ENCODE assay signal across 9 mouse cellular contexts in genomic region chr16:74801296-74801695, GRCm38 (mm10).
DNase-seq lines count a peak whose midpoint lies in the region; ATAC-seq and TF ChIP-seq lines count a peak whose summit lies in the region.
"Had no signal": no experiment of that assay in that cellular context is flagged by ENCODE, and none has a peak within 500 bp of the region (broad histone marks: within the 10 kb centered on the region; RNA-seq: fewer than 3 reads in every experiment).

No protein-coding gene starts in this region.

- H3K4me3 ChIP-seq in forebrain, postnatal 0 days (ENCODE audit: low read depth, low read length): no peak overlapping the region
- no peak overlapping the region for H3K4me3 ChIP-seq in lung, postnatal 0 days (ENCODE audit: low read depth, low read length)
- H3K4me3 ChIP-seq: megakaryocyte, embryonic 14.5 days had no signal

- no peak for TF ChIP-seq EP300 in lung, postnatal 0 days (IDR thresholded peaks at IDR 0.05)

- H3K36me3 ChIP-seq in forebrain, postnatal 0 days (ENCODE audit: insufficient read depth): no peaks in the 10 kb centered on the region
- H3K36me3 ChIP-seq in lung, postnatal 0 days (ENCODE audit: insufficient read depth, low read length): no peaks in the 10 kb centered on the region

- ATAC-seq in forebrain, postnatal 0 days: peak; percentile 32; the same call in 1 of the 2 replicates
- peak; percentile 65 for ATAC-seq in lung, postnatal 0 days
- ATAC-seq in activated CD4-positive, CD25-positive, alpha-beta regulatory T cell, adult 4 months: no peak

- no peak overlapping the region for H3K27ac ChIP-seq in forebrain, postnatal 0 days (ENCODE audit: low read depth, low read length)
- no peak overlapping the region for H3K27ac ChIP-seq in lung, postnatal 0 days (ENCODE audit: low read length)

- WGBS in forebrain, postnatal 0 days: 18% methylated on average over 7 of the region's 7 CpGs
- 10% methylated on average over 7 of the region's 7 CpGs for WGBS in lung, postnatal 0 days

- H3K27me3 ChIP-seq in forebrain, postnatal 0 days (ENCODE audit: insufficient read depth, low read length): no peaks in the 10 kb centered on the region
- no peaks in the 10 kb centered on the region for H3K27me3 ChIP-seq in lung, postnatal 0 days (replicated peaks; ENCODE audit: insufficient read depth, low read length)
- H3K27me3 ChIP-seq: megakaryocyte, embryonic 14.5 days had no signal

- DNase-seq in adrenal gland, adult 2 months: peak; percentile 25
- DNase-seq in adrenal gland, adult 8-10 months: no peak
- DNase-seq in ZHBTc4 (ENCODE audit: low read depth, low spot score): peak; percentile 48
- peak; percentile 59 for DNase-seq in forebrain, postnatal 0 days
- DNase-seq in kidney, postnatal 36 days: peak; percentile 6 to 73
- DNase-seq in lung, postnatal 0 days (ENCODE audit: low spot score): peak; percentile 69
- peak; percentile 76 for DNase-seq in retina, postnatal 1 day

- H3K4me1 ChIP-seq in forebrain, postnatal 0 days (ENCODE audit: insufficient read depth): no peaks in the 10 kb centered on the region
- H3K4me1 ChIP-seq in lung, postnatal 0 days (ENCODE audit: insufficient read depth, low read depth, low read length): no peaks in the 10 kb centered on the region
- H3K4me1 ChIP-seq: megakaryocyte, embryonic 14.5 days had no signal

- H3K9ac ChIP-seq in forebrain, postnatal 0 days: no peak overlapping the region
- H3K9ac ChIP-seq in lung, postnatal 0 days (replicated peaks; ENCODE audit: low read depth): no peak overlapping the region

- H3K4me2 ChIP-seq in forebrain, postnatal 0 days (ENCODE audit: low read depth): no peak overlapping the region
- H3K4me2 ChIP-seq in lung, postnatal 0 days (replicated peaks; ENCODE audit: low read depth, low read length): no peak overlapping the region

- peak; percentile 74 for TF ChIP-seq CTCF in forebrain, postnatal 0 days (IDR thresholded peaks at IDR 0.05; ENCODE audit: low read depth)
- TF ChIP-seq CTCF in lung, postnatal 0 days (IDR thresholded peaks at IDR 0.05): peak; percentile 88

- no peaks in the 10 kb centered on the region for H3K9me3 ChIP-seq in forebrain, postnatal 0 days (ENCODE audit: low read length)
- H3K9me3 ChIP-seq in lung, postnatal 0 days (ENCODE audit: low read length): no peaks in the 10 kb centered on the region
- H3K9me3 ChIP-seq: megakaryocyte, embryonic 14.5 days had no signal
